Mouse (Mus musculus): ENCODE results near the gene Bax.
"Not testable (repeated sequence)": the region's sequence is repeated elsewhere in the genome, so short reads cannot be mapped to it uniquely, and the experiment has no call there.

Bax gene

GRCm38 (mm10) chr7:45480310-45480709 is 13.6 kb upstream of the Bax start:
- not testable (repeated sequence) for DNase-seq

- no peak for DNase-seq
Measured at GRCm38 (mm10) chr7:45478774-45479173, 12.1 kb upstream of the Bax start.

- DNase-seq, result peak; percentile 57
Measured at GRCm38 (mm10) chr7:45477003-45477402, 10.3 kb upstream of the Bax start.

GRCm38 (mm10) chr7:45476453-45476852 is 9.8 kb upstream of the Bax start:
- no peak for DNase-seq

- no peak for DNase-seq
Measured at GRCm38 (mm10) chr7:45475291-45475969, 8.7 kb upstream of the Bax start.

GRCm38 (mm10) chr7:45470869-45471268 is 4.2 kb upstream of the Bax start:
- DNase-seq, result peak; percentile 44

- no peak for DNase-seq
Measured at GRCm38 (mm10) chr7:45467090-45467670, 482 bp upstream of the Bax start.

GRCm38 (mm10) chr7:45465549-45465948 is 1.1 kb downstream of the Bax start:
- DNase-seq, result no peak

GRCm38 (mm10) chr7:45465112-45465511 is 1.6 kb downstream of the Bax start:
- DNase-seq, result no peak

GRCm38 (mm10) chr7:45463987-45464778 is 2.5 kb downstream of the Bax start:
- DNase-seq, result no peak

GRCm38 (mm10) chr7:45462868-45463267 is 3.8 kb downstream of the Bax start:
- not testable (repeated sequence) for DNase-seq

- DNase-seq, result no peak
Measured at GRCm38 (mm10) chr7:45462325-45462724, 4.4 kb downstream of the Bax start.

GRCm38 (mm10) chr7:45461781-45462180 is 4.9 kb downstream of the Bax start:
- DNase-seq, result no peak

GRCm38 (mm10) chr7:45461326-45461725 is 5.4 kb downstream of the Bax start:
- DNase-seq, result no peak

GRCm38 (mm10) chr7:45460860-45461314 is 5.8 kb downstream of the Bax start:
- no peak for DNase-seq

GRCm38 (mm10) chr7:45460377-45460776 is 6.3 kb downstream of the Bax start:
- DNase-seq, result no peak

GRCm38 (mm10) chr7:45459564-45460140 is 7.0 kb downstream of the Bax start, which contains the start of gene Ftl1:
Gene Ftl1 (minus strand): TSS chr7:45459884.
- DNase-seq, result peak; percentile 94

- peak; percentile 65 for DNase-seq
Measured at GRCm38 (mm10) chr7:45458748-45459563, 7.7 kb downstream of the Bax start.

- no peak for DNase-seq
Measured at GRCm38 (mm10) chr7:45457204-45458060, 9.3 kb downstream of the Bax start.

- no peak for DNase-seq
Measured at GRCm38 (mm10) chr7:45456721-45457203, 9.9 kb downstream of the Bax start.

Data from right cerebral cortex, postnatal 25 days (tissue).